Mouse (Mus musculus): ENCODE data around the gene Gopc. TPM values are rescaled to one million over a fixed set of nuclear protein-coding genes. Genes with fewer than 3 reads are reported as not detected.

Gene Gopc
- polyA plus RNA-seq, 1 experiment, result 5.7 TPM

DNA sequence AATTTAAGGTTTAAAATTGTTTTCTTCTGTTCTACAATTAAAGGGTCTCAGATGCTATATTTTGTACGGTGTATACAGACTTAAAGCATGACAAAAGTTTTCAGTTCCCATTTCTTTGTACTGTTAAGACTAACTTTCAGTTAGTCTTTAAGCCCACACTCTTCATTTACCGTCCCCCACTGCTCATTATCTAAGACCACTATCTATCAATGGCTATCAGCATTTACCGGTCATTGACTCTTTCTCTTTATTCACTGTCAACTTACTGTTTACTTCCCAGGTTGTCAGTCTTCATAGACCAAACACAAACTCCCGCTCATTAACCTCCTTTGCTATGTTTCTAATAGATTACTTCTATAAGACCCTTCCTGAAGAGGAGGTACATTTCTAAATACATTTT is 5.3 kb upstream of the Gopc start:
- Histone ChIP-seq H3K4me3 (ENCODE audit: control insufficient read depth, low read depth, low read length) (no peak overlapping the region), H3K4me1 (ENCODE audit: control insufficient read depth, insufficient read depth, low read length) (no peaks in the 10 kb centered on the region; the same call in 1 of the 2 replicates), H3K27me3 (ENCODE audit: control insufficient read depth, insufficient read depth, low read length) (no peaks in the 10 kb centered on the region), H3K36me3 (ENCODE audit: control insufficient read depth, insufficient read depth, low read length) (no peaks in the 10 kb centered on the region), H3K27ac (ENCODE audit: control insufficient read depth, insufficient read depth, low read depth, low read length) (no peak overlapping the region)
- TF ChIP-seq CTCF (IDR thresholded peaks at IDR 0.05; ENCODE audit: control insufficient read depth, insufficient read depth, insufficient replicate concordance, low read depth, low read length) (no peak), POLR2A (IDR thresholded peaks at IDR 0.05; ENCODE audit: control insufficient read depth, low read depth, low read length) (no peak)

DNA sequence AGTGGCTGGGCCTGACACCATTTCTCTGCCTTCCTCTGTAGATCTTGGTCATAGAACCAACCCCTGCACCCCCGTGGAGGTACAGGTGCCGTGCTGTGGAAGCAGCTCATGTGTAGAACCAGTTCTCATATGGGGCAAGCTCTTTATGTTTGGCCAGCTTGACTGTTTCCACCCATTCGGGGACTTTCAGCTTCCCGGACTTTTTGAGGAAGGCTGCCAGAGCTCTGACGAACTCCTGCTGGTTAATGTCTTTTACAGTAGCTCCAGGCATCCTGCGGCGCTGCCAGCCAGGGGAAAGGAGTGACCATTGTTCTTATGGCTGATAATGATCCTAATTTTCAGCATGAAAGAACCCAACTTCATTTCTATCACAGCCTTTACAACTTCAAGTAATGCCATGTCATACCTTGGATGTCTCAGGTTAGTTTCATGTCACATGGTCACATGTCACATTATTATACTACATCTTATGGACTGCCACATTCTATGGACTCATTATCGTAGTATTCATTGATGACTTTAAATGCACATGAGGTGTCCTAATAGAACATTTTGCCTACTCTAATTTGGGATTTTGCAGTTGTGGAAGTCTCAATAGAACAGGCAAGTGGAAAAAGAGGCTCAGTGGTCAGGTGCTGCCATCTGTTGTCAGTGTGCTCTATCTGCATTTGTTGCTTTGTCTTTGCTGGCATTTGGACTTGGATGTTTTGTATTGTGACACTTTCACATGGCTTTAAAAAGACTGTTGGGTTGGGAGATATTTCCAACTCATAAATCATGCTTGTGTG is 3.1 kb upstream of the Gopc start:
- Histone ChIP-seq H3K27ac (ENCODE audit: control insufficient read depth, insufficient read depth, low read depth, low read length) (no peak overlapping the region), H3K4me1 (ENCODE audit: control insufficient read depth, insufficient read depth, low read length) (peaks cover 2% of the 10 kb centered on the region; the same call in 1 of the 2 replicates), H3K27me3 (ENCODE audit: control insufficient read depth, insufficient read depth, low read length) (no peaks in the 10 kb centered on the region), H3K4me3 (ENCODE audit: control insufficient read depth, low read depth, low read length) (no peak overlapping the region), H3K36me3 (ENCODE audit: control insufficient read depth, insufficient read depth, low read length) (no peaks in the 10 kb centered on the region)
- TF ChIP-seq POLR2A (IDR thresholded peaks at IDR 0.05; ENCODE audit: control insufficient read depth, low read depth, low read length) (no peak), CTCF (IDR thresholded peaks at IDR 0.05; ENCODE audit: control insufficient read depth, insufficient read depth, insufficient replicate concordance, low read depth, low read length) (peak; percentile 8; the same call in 1 of the 2 replicates)

DNA sequence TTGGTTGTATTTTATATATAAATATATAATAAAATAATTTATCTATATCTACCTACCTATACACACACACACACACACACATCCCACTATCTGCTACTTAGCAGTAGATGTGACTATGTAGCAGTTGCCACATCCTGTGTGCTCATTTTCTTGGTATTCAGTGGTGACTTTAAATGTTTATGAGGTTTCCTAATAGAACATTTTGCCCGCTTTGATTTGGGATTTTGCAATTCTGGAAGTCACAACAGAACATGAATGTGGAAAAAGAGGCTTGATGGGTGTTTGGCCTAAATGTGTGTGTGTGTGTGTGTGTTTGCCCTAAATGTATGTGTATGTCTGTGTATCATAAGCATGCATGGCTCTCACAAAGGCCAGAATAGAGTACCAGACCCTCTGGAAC is 1.6 kb upstream of the Gopc start:
- Histone ChIP-seq H3K36me3 (ENCODE audit: control insufficient read depth, insufficient read depth, low read length) (no peaks in the 10 kb centered on the region), H3K4me3 (ENCODE audit: control insufficient read depth, low read depth, low read length) (no peak overlapping the region), H3K4me1 (ENCODE audit: control insufficient read depth, insufficient read depth, low read length) (peaks cover 2% of the 10 kb centered on the region; the same call in 1 of the 2 replicates), H3K27ac (ENCODE audit: control insufficient read depth, insufficient read depth, low read depth, low read length) (no peak overlapping the region), H3K27me3 (ENCODE audit: control insufficient read depth, insufficient read depth, low read length) (no peaks in the 10 kb centered on the region)
- TF ChIP-seq CTCF (IDR thresholded peaks at IDR 0.05; ENCODE audit: control insufficient read depth, insufficient read depth, insufficient replicate concordance, low read depth, low read length), result no peak
- no peak for TF ChIP-seq POLR2A (IDR thresholded peaks at IDR 0.05; ENCODE audit: control insufficient read depth, low read depth, low read length)

DNA sequence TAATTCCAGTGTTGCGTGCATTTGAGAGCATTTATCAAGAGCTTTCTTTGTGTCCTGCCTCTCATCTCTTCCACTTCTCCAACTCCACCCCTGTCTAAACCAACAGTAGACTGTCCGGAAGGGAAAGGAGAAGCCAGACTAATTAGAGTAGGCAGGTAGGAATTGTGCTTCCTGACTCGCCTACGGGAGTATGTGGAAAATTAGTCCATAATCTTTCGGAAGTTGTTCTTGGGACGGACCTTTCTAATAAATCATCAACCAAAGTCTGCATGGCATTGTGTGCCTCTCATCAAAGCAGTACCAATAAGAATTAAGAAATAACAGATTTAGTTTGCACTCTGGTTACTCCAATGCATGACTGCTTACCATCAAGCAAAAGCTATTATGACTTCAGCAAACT is 1.1 kb upstream of the Gopc start:
- no peaks in the 10 kb centered on the region for H3K36me3 ChIP-seq (ENCODE audit: control insufficient read depth, insufficient read depth, low read length)
- no peaks in the 10 kb centered on the region for H3K27me3 ChIP-seq (ENCODE audit: control insufficient read depth, insufficient read depth, low read length)
- no peak overlapping the region for H3K4me3 ChIP-seq (ENCODE audit: control insufficient read depth, low read depth, low read length)
- no peak overlapping the region; the same call in 1 of the 2 replicates for H3K27ac ChIP-seq (ENCODE audit: control insufficient read depth, insufficient read depth, low read depth, low read length)
- TF ChIP-seq POLR2A (IDR thresholded peaks at IDR 0.05; ENCODE audit: control insufficient read depth, low read depth, low read length) (no peak), CTCF (IDR thresholded peaks at IDR 0.05; ENCODE audit: control insufficient read depth, insufficient read depth, insufficient replicate concordance, low read depth, low read length) (no peak)
- H3K4me1 ChIP-seq (ENCODE audit: control insufficient read depth, insufficient read depth, low read length), result peaks cover 2% of the 10 kb centered on the region; the same call in 1 of the 2 replicates

DNA sequence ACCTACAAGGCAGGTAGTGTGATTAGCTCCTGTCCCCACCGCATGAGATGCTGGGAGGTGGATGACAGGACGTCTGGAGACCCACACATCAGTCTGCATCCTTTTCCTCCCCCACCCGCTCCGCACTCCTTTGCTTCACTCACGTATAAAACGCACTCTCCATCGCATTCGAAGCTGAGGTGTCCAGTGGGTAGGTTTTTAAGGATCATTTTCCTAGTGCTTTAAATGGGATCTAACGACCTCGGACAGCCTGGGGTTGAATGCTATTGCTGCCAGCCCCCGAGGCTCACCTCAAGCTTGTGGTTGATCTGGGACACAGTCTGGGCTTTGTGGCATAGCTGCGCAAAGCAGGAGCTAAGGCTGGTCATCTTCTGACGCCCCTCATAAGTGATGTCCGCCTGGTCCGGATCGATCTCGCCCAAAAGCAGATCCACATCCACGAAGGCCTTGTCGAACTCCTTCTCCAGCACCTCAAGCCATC is 563 bp downstream of the Gopc start:
- no peak for TF ChIP-seq CTCF (IDR thresholded peaks at IDR 0.05; ENCODE audit: control insufficient read depth, insufficient read depth, insufficient replicate concordance, low read depth, low read length)

GRCm38 (mm10) chr10:52377813-52378212 is 4.1 kb downstream of the Gopc start:
- H3K4me1 ChIP-seq (ENCODE audit: control insufficient read depth, insufficient read depth, low read length), result peaks cover 2% of the 10 kb centered on the region; the same call in 1 of the 2 replicates

More for the DNA sequence above, 563 bp downstream of the Gopc start:
- H3K27me3 ChIP-seq (ENCODE audit: control insufficient read depth, insufficient read depth, low read length), result no peaks in the 10 kb centered on the region
- H3K4me1 ChIP-seq (ENCODE audit: control insufficient read depth, insufficient read depth, low read length), result peaks cover 2% of the 10 kb centered on the region; the same call in 1 of the 2 replicates
- H3K4me3 ChIP-seq (ENCODE audit: control insufficient read depth, low read depth, low read length), result peak overlapping the region; percentile 94
- H3K36me3 ChIP-seq (ENCODE audit: control insufficient read depth, insufficient read depth, low read length), result no peaks in the 10 kb centered on the region
- peak overlapping the region; percentile 79 for H3K27ac ChIP-seq (ENCODE audit: control insufficient read depth, insufficient read depth, low read depth, low read length)

GRCm38 (mm10) chr10:52376422-52376821 is 5.5 kb downstream of the Gopc start:
- no peak for TF ChIP-seq CTCF (IDR thresholded peaks at IDR 0.05; ENCODE audit: control insufficient read depth, insufficient read depth, insufficient replicate concordance, low read depth, low read length)
- no peak for TF ChIP-seq POLR2A (IDR thresholded peaks at IDR 0.05; ENCODE audit: control insufficient read depth, low read depth, low read length)
- Histone ChIP-seq H3K4me3 (ENCODE audit: control insufficient read depth, low read depth, low read length) (no peak overlapping the region), H3K36me3 (ENCODE audit: control insufficient read depth, insufficient read depth, low read length) (no peaks in the 10 kb centered on the region), H3K27ac (ENCODE audit: control insufficient read depth, insufficient read depth, low read depth, low read length) (no peak overlapping the region), H3K4me1 (ENCODE audit: control insufficient read depth, insufficient read depth, low read length) (0 out of 2 replicates have a peak, but pooled peaks cover 1% of the 10 kb centered on the region), H3K27me3 (ENCODE audit: control insufficient read depth, insufficient read depth, low read length) (no peaks in the 10 kb centered on the region)

More at GRCm38 (mm10) chr10:52377813-52378212, 4.1 kb downstream of the Gopc start:
- TF ChIP-seq POLR2A (IDR thresholded peaks at IDR 0.05; ENCODE audit: control insufficient read depth, low read depth, low read length) (no peak), CTCF (IDR thresholded peaks at IDR 0.05; ENCODE audit: control insufficient read depth, insufficient read depth, insufficient replicate concordance, low read depth, low read length) (no peak)
- H3K4me3 ChIP-seq (ENCODE audit: control insufficient read depth, low read depth, low read length), result no peak overlapping the region
- no peak overlapping the region for H3K27ac ChIP-seq (ENCODE audit: control insufficient read depth, insufficient read depth, low read depth, low read length)
- H3K27me3 ChIP-seq (ENCODE audit: control insufficient read depth, insufficient read depth, low read length), result no peaks in the 10 kb centered on the region
- no peaks in the 10 kb centered on the region for H3K36me3 ChIP-seq (ENCODE audit: control insufficient read depth, insufficient read depth, low read length)
